Mouse (Mus musculus): ENCODE results near the gene Exosc2. TPM values are rescaled to one million over a fixed set of nuclear protein-coding genes. Genes with fewer than 3 reads are reported as not detected.

Gene Exosc2
- polyA plus RNA-seq, 1 experiment from 2014 or later: 77.7 TPM

DNA sequence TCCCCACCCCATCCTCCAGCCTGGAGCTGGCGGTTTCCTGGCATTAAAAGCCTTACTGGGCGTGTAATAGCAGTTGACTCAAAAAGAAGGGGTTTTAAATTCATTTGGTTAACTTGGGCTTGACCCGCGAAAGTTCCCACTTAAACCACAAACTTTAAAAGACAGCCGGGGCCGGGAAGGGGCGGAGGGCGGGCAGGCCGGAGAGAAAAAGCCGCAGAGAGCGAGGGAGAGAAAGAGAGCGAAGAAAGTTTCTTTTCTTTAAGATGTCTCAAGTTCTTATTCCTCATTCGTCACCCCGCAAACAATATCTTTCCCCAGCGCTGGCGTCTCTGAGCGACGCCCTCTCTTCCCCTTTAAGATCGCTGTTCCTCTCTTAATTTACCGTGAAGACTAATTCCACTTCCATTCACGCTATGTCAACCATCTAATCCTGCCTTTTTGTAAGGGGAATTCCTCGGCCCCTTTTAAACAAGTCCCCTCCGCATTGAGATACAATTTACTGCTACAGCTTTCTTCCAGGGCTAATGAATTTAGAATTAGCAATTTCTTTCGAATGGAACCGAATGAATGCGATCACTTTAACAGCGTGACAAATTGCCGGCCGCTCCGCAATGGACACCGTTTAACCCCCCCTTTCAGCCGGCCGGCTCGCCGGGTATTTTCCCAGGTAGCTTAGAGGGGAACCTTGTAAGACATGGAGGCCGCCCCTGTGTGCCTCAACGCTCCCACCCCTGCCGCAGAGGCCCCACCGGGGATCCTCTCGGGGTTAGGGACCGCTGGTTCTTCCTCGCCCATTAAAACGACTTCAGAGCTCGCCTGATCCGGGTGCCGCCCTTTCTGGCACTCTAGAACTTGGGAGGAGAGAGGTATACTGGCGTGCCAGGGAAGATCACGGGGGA is 29.7 kb upstream of the Exosc2 start:
- Histone ChIP-seq H3K4me1 (peaks cover 50% of the 10 kb centered on the region), H3K9me3 (replicated peaks) (no peaks in the 10 kb centered on the region), H3K4me2 (no peak overlapping the region), H3K27me3 (peaks cover 100% of the 10 kb centered on the region), H3K4me3 (replicated peaks) (no peak overlapping the region), H3K9ac (no peak overlapping the region), H3K36me3 (no peaks in the 10 kb centered on the region), H3K27ac (no peak overlapping the region)
- WGBS: under 1% methylated on average over 48 of the region's 48 CpGs
- ATAC-seq (replicated peaks; ENCODE audit: low FRiP score): no peak

GRCm38 (mm10) chr2:31641508-31641830 is 29.0 kb upstream of the Exosc2 start:
- peaks cover 100% of the 10 kb centered on the region for H3K27me3 ChIP-seq
- no peak overlapping the region for H3K9ac ChIP-seq
- H3K4me3 ChIP-seq (replicated peaks): no peak overlapping the region
- ATAC-seq (replicated peaks; ENCODE audit: low FRiP score): no peak
- no peaks in the 10 kb centered on the region for H3K9me3 ChIP-seq (replicated peaks)
- H3K36me3 ChIP-seq: no peaks in the 10 kb centered on the region
- H3K4me1 ChIP-seq: peaks cover 44% of the 10 kb centered on the region
- no peak overlapping the region for H3K4me2 ChIP-seq
- no peak overlapping the region for H3K27ac ChIP-seq
- under 1% methylated on average over 11 of the region's 11 CpGs for WGBS

- Histone ChIP-seq H3K9me3 (replicated peaks) (no peaks in the 10 kb centered on the region), H3K27ac (no peak overlapping the region), H3K36me3 (no peaks in the 10 kb centered on the region), H3K4me1 (peaks cover 39% of the 10 kb centered on the region), H3K9ac (no peak overlapping the region), H3K27me3 (peaks cover 100% of the 10 kb centered on the region), H3K4me2 (no peak overlapping the region), H3K4me3 (replicated peaks) (no peak overlapping the region)
- no peak for ATAC-seq (replicated peaks; ENCODE audit: low FRiP score)
- 3% methylated on average over 18 of the region's 18 CpGs for WGBS
Measured at GRCm38 (mm10) chr2:31641929-31642328, 28.6 kb upstream of the Exosc2 start.

DNA sequence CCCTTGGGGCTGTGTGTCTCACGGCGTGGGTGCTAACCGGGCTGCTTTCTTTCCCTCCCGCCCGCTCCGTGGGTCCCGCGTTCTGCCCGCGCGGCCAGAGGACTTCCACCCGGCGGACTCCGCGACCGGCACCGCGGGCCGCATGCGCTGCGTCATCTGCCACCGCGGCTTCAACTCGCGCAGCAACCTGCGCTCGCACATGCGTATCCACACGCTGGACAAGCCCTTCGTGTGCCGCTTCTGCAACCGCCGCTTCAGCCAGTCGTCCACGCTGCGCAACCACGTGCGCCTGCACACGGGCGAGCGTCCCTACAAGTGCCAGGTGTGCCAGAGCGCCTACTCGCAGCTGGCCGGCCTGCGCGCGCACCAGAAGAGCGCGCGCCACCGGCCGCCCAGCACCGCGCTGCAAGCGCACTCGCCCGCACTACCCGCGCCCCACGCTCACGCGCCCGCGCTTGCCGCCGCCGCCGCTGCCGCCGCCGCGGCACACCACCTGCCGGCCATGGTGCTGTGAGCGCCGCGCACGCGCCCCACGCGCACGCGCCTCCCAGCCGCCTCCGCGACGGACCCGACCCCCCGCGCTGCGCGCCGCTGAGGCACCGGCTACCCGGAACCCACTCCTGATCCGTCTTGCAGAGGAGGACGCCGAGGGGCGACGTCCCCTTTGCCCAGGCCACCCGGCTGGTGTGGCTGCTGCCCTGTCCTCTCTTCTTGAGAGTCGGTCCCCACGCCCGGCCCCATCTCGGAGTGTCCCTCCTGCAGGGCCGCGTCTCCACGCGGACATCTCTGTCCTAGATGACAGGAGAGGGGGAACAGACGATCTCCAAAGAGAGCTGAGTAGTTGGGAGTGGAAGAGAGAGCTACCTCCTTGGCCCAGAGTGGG is 16.3 kb upstream of the Exosc2 start:
- peaks cover 90% of the 10 kb centered on the region for H3K27me3 ChIP-seq

GRCm38 (mm10) chr2:31654854-31655559 is 15.5 kb upstream of the Exosc2 start:
- Histone ChIP-seq H3K27me3 (peaks cover 82% of the 10 kb centered on the region), H3K4me1 (peaks cover 17% of the 10 kb centered on the region), H3K9ac (peak overlapping the region; percentile 29; the same call in 1 of the 2 replicates), H3K4me3 (replicated peaks) (peak overlapping the region; percentile 54), H3K27ac (no peak overlapping the region), H3K36me3 (no peaks in the 10 kb centered on the region), H3K4me2 (peak overlapping the region; percentile 95), H3K9me3 (replicated peaks) (0 out of 2 replicates have a peak, but pooled peaks cover 3% of the 10 kb centered on the region)
- 5% methylated on average over 22 of the region's 22 CpGs for WGBS
- no peak for ATAC-seq (replicated peaks; ENCODE audit: low FRiP score)

More for the DNA sequence above, 16.3 kb upstream of the Exosc2 start:
- H3K9me3 ChIP-seq (replicated peaks): 0 out of 2 replicates have a peak, but pooled peaks cover 3% of the 10 kb centered on the region
- H3K9ac ChIP-seq: peak overlapping the region; percentile 29
- no peaks in the 10 kb centered on the region for H3K36me3 ChIP-seq
- WGBS: under 1% methylated on average over 109 of the region's 109 CpGs
- ATAC-seq (replicated peaks; ENCODE audit: low FRiP score): peak; percentile 64; the same call in 1 of the 2 replicates
- no peak overlapping the region for H3K27ac ChIP-seq
- H3K4me2 ChIP-seq: peak overlapping the region; percentile 95
- peaks cover 17% of the 10 kb centered on the region for H3K4me1 ChIP-seq
- peak overlapping the region; percentile 54 for H3K4me3 ChIP-seq (replicated peaks)

DNA sequence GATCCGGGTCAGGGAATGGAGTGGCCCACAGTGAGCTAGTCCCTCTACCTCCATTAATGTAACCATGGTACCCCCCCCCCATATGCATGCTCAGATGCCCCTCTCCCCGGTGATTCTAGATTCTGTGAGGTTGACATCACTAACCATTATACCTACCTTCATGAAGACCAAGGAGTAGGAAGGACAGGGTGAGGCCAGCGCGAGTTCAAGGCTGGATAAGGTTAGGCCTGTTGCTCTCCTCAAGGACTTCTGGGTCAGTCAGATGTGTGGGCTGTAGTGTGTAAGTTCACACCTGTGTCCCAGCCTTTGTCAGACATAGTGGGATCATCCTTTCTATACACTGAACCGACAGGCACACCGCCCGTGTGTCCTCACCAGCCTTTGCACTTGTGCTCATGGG is 14.1 kb upstream of the Exosc2 start:
- Histone ChIP-seq H3K4me2 (no peak overlapping the region), H3K4me3 (replicated peaks) (no peak overlapping the region), H3K9ac (no peak overlapping the region), H3K36me3 (no peaks in the 10 kb centered on the region), H3K27me3 (peaks cover 69% of the 10 kb centered on the region), H3K27ac (no peak overlapping the region), H3K4me1 (peaks cover 17% of the 10 kb centered on the region), H3K9me3 (replicated peaks) (0 out of 2 replicates have a peak, but pooled peaks cover 3% of the 10 kb centered on the region)
- WGBS: 83% methylated on average over 7 of the region's 7 CpGs
- ATAC-seq (replicated peaks; ENCODE audit: low FRiP score): no peak

DNA sequence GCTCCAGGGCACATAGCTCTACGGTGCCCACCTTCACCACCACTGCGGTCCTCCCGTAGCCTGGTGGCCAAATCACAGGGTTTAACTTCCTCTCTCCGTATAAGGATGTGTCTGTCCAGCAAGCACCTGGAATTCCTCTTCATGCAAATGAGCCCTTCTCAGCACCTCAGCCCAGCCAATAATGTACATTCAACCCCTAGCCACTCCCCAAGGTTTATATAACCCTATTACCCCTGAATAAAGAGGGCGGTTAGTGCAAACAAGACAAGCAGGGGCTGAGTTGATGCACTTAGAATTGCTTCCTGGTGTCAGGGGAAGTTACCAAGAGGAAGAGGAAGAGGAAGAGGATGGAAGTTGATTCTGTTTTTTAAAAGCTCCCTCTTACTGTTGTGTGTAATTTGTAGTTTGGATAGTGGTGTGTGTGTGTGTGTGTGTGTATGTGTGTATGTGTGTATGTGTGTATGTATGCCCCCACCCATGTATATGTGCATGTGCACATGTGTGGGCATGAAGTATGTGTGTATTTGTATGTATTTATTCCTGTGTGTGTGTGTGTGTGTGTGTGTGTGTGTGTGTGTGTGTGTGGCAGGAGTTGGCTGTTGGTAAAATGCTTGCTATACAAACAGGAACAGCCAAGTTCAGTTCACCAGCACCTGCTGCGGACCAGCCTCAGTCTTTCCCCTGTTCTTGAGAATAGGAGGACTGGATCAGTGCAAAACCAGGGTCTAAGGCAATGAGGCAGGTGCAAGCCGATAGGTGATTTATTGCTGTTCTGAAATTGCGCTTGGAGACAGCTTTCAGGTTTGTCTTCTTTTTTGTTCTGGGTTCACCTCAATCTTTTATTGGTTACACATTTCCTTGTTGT is 7.3 kb upstream of the Exosc2 start:
- H3K9me3 ChIP-seq (replicated peaks): 0 out of 2 replicates have a peak, but pooled peaks cover 3% of the 10 kb centered on the region
- H3K9ac ChIP-seq: no peak overlapping the region
- no peak overlapping the region for H3K4me3 ChIP-seq (replicated peaks)
- no peak overlapping the region for H3K27ac ChIP-seq
- no peak overlapping the region for H3K4me2 ChIP-seq
- no peak for ATAC-seq (replicated peaks; ENCODE audit: low FRiP score)
- H3K4me1 ChIP-seq: 0 out of 2 replicates have a peak, but pooled peaks cover 7% of the 10 kb centered on the region
- H3K36me3 ChIP-seq: no peaks in the 10 kb centered on the region
- H3K27me3 ChIP-seq: peaks cover 21% of the 10 kb centered on the region; the same call in 1 of the 2 replicates
- WGBS: 49% methylated on average over 8 of the region's 8 CpGs

- Histone ChIP-seq H3K9me3 (replicated peaks) (0 out of 2 replicates have a peak, but pooled peaks cover 2% of the 10 kb centered on the region), H3K4me2 (no peak overlapping the region), H3K27ac (no peak overlapping the region), H3K4me1 (0 out of 2 replicates have a peak, but pooled peaks cover 7% of the 10 kb centered on the region), H3K9ac (no peak overlapping the region), H3K27me3 (peaks cover 15% of the 10 kb centered on the region; the same call in 1 of the 2 replicates), H3K36me3 (no peaks in the 10 kb centered on the region), H3K4me3 (replicated peaks) (no peak overlapping the region)
- WGBS: 69% methylated on average over 1 of the region's 1 CpGs
- ATAC-seq (replicated peaks; ENCODE audit: low FRiP score): no peak
Measured at GRCm38 (mm10) chr2:31663804-31664180, 6.7 kb upstream of the Exosc2 start.

- Histone ChIP-seq H3K27me3 (0 out of 2 replicates have a peak, but pooled peaks cover 6% of the 10 kb centered on the region), H3K27ac (no peak overlapping the region), H3K4me3 (replicated peaks) (no peak overlapping the region), H3K4me1 (peaks cover 13% of the 10 kb centered on the region; the same call in 1 of the 2 replicates), H3K9ac (no peak overlapping the region), H3K36me3 (no peaks in the 10 kb centered on the region), H3K4me2 (no peak overlapping the region), H3K9me3 (replicated peaks) (no peaks in the 10 kb centered on the region)
- ATAC-seq (replicated peaks; ENCODE audit: low FRiP score): no peak
- WGBS: 26% methylated on average over 4 of the region's 4 CpGs
Measured at GRCm38 (mm10) chr2:31667332-31667731, 3.2 kb upstream of the Exosc2 start.

DNA sequence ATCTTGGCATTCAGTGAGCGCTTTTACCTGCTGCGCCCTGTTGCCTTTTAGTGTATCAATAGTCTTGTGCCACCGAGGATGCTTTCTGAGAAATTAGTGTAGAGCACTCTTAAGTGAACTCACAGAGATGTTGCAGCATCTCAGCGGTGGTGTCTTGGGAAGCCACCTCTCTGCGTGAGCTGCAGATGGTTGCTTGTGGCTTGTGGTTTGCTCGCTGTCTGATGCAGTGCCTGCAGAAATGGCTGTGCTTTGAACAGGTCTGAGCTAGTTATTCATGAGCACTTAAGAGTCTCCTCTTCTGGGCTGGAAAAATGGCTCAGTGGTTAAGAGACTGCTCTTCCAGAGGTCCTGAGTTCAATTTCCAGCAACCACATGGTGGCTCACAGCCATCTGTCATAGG is 8.1 kb downstream of the Exosc2 start:
- peaks cover 80% of the 10 kb centered on the region for H3K36me3 ChIP-seq
- H3K27ac ChIP-seq: no peak overlapping the region
- H3K4me1 ChIP-seq: no peaks in the 10 kb centered on the region
- no peaks in the 10 kb centered on the region for H3K27me3 ChIP-seq
- no peak for ATAC-seq (replicated peaks; ENCODE audit: low FRiP score)
- H3K4me3 ChIP-seq (replicated peaks): no peak overlapping the region
- no peaks in the 10 kb centered on the region for H3K9me3 ChIP-seq (replicated peaks)
- no peak overlapping the region for H3K4me2 ChIP-seq
- 93% methylated on average over 6 of the region's 6 CpGs for WGBS
- H3K9ac ChIP-seq: no peak overlapping the region

All from kidney, embryonic 15.5 days (tissue).